Mouse (Mus musculus): ENCODE data around the gene Gm21915.

- no peak for TF ChIP-seq CTCF (IDR thresholded peaks at IDR 0.05; ENCODE audit: low read depth)
- TF ChIP-seq EP300 (optimal IDR thresholded peaks at IDR 0.05), result no peak
These were observed 39.2 kb downstream of the Gm21915 start for GRCm38 (mm10) chr9:40709587-40709986.
